Mouse (Mus musculus): ENCODE measurements around the gene Dmrtc2.

Gene Dmrtc2

DNA sequence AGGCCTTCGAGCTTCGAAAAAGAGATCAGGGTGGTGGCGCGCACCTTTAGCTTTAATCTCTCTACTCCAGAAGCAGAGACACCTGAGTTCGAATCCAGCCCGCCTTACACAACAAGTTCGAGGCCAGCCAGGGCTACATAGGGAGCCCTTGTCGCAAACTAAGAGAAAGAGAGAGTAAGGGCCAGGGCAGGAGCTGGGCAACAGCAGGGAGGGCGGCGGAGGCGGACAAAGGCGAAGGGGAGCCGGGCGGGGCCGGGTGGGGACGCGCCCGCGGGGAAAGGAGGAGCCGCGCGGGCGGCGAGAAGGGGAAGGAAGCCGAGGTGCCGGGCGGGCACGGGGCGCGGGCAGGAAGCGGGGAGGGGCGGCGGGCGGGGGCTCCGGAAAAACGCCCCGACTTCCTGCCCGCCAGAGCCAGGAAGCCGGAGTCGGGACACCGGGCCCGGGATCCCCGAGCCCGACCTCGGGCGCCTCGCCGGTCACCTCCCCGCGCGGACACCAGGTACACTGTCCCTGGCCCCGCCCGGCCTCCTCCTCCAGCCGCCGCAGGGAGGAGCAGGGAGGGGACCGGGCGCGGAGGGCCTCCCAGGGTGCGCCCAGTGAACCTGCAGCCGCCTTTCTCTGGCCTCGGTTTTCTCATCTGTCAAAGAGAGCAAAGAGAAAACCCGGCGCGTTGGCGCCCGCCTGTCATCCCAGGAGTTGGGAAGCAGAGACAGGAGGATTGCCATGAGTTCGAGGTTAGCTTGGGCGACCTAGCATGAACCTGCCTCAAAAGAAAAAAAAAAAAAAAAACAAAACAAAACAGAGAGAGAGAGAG, 33.0 kb downstream of the Dmrtc2 start, which contains the start of gene Arhgef1:
TSS of gene Arhgef1 (plus strand) at position 283 of the 814 bp plus-strand sequence.
- peak; percentile 90 for DNase-seq

DNA sequence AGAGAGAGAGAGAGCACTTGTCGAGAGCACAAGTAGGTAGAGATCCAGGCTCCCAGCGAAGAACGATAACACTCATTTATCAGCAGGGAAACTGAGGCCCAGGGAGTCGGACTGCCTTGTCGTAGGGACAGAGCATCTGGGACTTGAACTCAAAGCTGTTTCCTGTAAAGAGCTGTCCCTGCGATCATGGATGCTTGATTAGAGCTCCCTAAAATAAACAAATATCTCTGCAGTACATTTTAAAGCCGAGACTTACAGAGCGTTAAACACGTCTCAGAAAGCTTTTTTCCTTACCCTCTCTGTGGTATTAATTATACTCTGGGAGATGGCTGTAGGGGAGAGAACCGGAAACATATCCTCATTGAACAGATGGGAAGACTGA, 33.6 kb downstream of the Dmrtc2 start:
- DNase-seq: no peak

- DNase-seq: peak; percentile 97
Observed at GRCm38 (mm10) chr7:24904070-24904483, 34.2 kb downstream of the Dmrtc2 start.

- peak; percentile 71 for DNase-seq
Observed at GRCm38 (mm10) chr7:24904936-24905335, 35.1 kb downstream of the Dmrtc2 start.

- DNase-seq: peak; percentile 64
Observed at GRCm38 (mm10) chr7:24906551-24906950, 36.7 kb downstream of the Dmrtc2 start.

- DNase-seq: peak; percentile 85
Observed at GRCm38 (mm10) chr7:24907211-24907748, 37.4 kb downstream of the Dmrtc2 start.

DNA sequence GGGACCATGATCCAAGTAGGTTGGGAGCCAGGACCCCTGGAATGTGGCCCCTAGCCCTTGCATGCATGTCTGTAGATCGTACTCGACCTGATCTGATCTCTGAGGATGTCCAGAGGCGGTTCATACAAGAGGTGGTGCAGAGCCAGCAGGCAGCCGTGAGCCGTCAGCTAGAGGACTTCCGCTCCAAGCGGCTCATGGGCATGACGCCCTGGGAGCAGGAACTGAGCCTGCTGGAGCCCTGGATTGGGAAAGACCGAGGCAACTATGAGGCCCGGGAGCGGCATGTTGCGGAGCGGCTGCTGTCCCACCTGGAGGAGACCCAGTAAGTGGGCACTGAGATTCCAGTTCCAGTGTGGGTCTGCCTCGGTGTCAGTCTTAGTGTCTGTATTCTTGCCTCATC, 42.6 kb downstream of the Dmrtc2 start:
- DNase-seq: no peak

DNA sequence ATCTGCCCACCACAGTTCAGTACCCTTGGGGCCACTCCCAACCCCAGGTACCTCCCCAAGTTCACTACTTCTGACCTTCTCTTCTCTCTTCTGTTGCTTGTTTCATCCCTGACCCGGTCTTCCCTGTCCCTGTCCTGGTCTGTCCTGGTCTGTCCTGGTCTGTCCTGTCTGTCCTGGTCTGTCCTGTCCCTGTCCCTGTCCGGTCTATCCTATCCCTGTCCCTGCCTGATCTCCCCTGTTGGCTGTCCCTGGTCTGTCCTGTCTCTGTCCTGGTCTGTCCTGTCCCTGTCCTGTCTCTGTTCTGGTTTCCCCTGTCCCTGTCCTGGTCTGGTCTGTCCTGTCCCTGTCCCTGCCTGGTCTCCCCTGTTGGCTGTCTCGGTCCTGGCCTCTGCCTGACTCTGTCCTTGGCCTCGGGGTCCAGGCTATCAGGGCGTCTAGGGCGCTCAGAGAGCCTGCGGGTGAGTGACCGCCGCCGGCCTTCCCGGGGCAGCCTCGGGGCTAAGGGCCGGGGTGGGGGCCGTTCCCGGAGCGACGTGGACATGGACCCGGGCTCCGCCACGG, 49.0 kb downstream of the Dmrtc2 start:
- DNase-seq: no peak

DNA sequence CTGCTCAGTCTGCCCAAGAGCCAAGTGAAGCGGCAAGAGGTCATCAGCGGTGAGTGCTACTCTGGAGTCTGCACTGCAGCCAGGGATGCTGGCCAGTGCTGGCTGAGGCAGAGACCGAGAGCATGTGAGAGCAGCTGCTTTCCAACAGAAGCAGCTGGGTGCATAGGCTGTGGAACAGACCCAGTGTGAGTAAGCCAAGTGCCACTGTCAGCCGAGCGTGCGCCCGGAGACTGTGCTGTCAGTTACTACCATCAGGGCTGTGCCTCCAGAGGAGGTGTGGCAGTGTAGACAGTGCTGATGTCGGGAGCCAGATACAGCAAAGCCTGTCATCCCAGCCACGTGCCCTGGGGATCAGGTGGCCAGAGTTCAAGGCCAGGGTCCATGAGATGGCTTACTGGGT, 49.9 kb downstream of the Dmrtc2 start:
- peak; percentile 12 for DNase-seq
